Mouse (Mus musculus) myocyte (in vitro differentiated cells): Measurements from ENCODE around the gene Nfkbie. TPM values are rescaled to one million over a fixed set of nuclear protein-coding genes. Genes with fewer than 3 reads are reported as not detected.

Experiments
- H3K27me3 ChIP-seq: one replicate; pipeline ENCODE4 v1.6.1; 2011; ENCODE audit not compliant: control insufficient read depth, insufficient read depth, insufficient read length
- H3K36me3 ChIP-seq: one replicate; pipeline ENCODE4 v1.6.1; 2011; ENCODE audit not compliant: control insufficient read depth, insufficient read depth
- H3K4me2 ChIP-seq: one replicate; pipeline ENCODE4 v1.6.1; 2011; ENCODE audit warnings: low read depth, control low read depth
- H3K4me3 ChIP-seq: one replicate; pipeline ENCODE4 v1.5.1; 2011; ENCODE audit warnings: mild to moderate bottlenecking, control low read depth, moderate library complexity
- H3K79me2 ChIP-seq: one replicate; pipeline ENCODE4 v1.6.1; 2011; ENCODE audit not compliant: control insufficient read depth, insufficient read depth
- H3ac ChIP-seq: one replicate; pipeline ENCODE4 v1.6.1; 2011; ENCODE audit not compliant: control insufficient read depth, insufficient read length
- CEBPB ChIP-seq: IDR thresholded peaks from 2 replicates; pipeline ENCODE4 v1.6.1; 2011; ENCODE audit warnings: mild to moderate bottlenecking, moderate library complexity; ENCODE audit not compliant: poor library complexity, insufficient read depth, severe bottlenecking
- E2F4 ChIP-seq: IDR thresholded peaks from one replicate; pipeline ENCODE4 v1.6.1; 2011; ENCODE audit warnings: mild to moderate bottlenecking, control low read depth, moderate library complexity; ENCODE audit not compliant: insufficient read depth
- MAX ChIP-seq: IDR thresholded peaks from one replicate; pipeline ENCODE4 v1.6.1; 2011; ENCODE audit warnings: low read depth, mild to moderate bottlenecking, control low read depth
- MYOD1 ChIP-seq, 3 experiments: IDR thresholded peaks; one replicate each; pipeline ENCODE4 v1.6.1; 2011; ENCODE audit warnings: control low read depth in 2 of 3, low read depth in 2 of 3, mild to moderate bottlenecking in 2 of 3, moderate library complexity in 1 of 3; ENCODE audit not compliant: insufficient read length in 2 of 3, control insufficient read depth in 1 of 3
- MYOG ChIP-seq, 3 experiments: IDR thresholded peaks; one replicate each; pipeline ENCODE4 v1.6.1; 2011; ENCODE audit warnings: control low read depth in 2 of 3, low read depth in 2 of 3, mild to moderate bottlenecking in 2 of 3; ENCODE audit not compliant: insufficient read length in 2 of 3, control insufficient read depth in 1 of 3, insufficient read depth in 1 of 3
- POLR2A ChIP-seq: IDR thresholded peaks from one replicate; pipeline ENCODE4 v1.6.1; 2011; ENCODE audit warnings: low read depth, mild to moderate bottlenecking, control low read depth, moderate library complexity; ENCODE audit not compliant: insufficient read length
- POLR2AphosphoS2 ChIP-seq: IDR thresholded peaks from one replicate; pipeline ENCODE4 v1.6.1; 2011; ENCODE audit warnings: low read depth, control low read depth; ENCODE audit not compliant: insufficient read length
- REST ChIP-seq: IDR thresholded peaks from one replicate; pipeline ENCODE4 v1.6.1; 2011; ENCODE audit warnings: mild to moderate bottlenecking, control low read depth, moderate library complexity; ENCODE audit not compliant: insufficient read depth, insufficient read length
- SRF ChIP-seq: IDR thresholded peaks from one replicate; pipeline ENCODE4 v1.6.1; 2011; ENCODE audit warnings: low read depth; ENCODE audit not compliant: control insufficient read depth, insufficient read length
- TCF12 ChIP-seq: IDR thresholded peaks from one replicate; pipeline ENCODE4 v1.6.1; 2011; ENCODE audit warnings: mild to moderate bottlenecking, control low read depth; ENCODE audit not compliant: poor library complexity, insufficient read depth, severe bottlenecking
- TCF3 ChIP-seq: IDR thresholded peaks from one replicate; pipeline ENCODE4 v1.6.1; 2011; ENCODE audit warnings: low read depth, control low read depth; ENCODE audit not compliant: insufficient read length
- USF1 ChIP-seq: IDR thresholded peaks from one replicate; pipeline ENCODE4 v1.6.1; 2011; ENCODE audit warnings: low read depth, mild to moderate bottlenecking, control low read depth, moderate library complexity
- polyA plus RNA-seq: library from polyadenylated mRNA; unstranded; fragments of >200 nt; fragmentation: generic; extraction: Trizol; gene quantifications from one replicate; pipeline ENCODE4 v1.2.1, GENCODE M21; 2012; ENCODE audit warnings: missing spikeins

Nfkbie gene
- polyA plus RNA-seq, 1 experiment = 7.3 TPM

- Histone ChIP-seq H3K4me3 (peak overlapping the region; percentile 48), H3K36me3 (no peaks in the 10 kb centered on the region), H3K27me3 (no peaks in the 10 kb centered on the region), H3ac (peak overlapping the region; percentile 6), H3K79me2 (no peaks in the 10 kb centered on the region), H3K4me2 (peak overlapping the region; percentile 87)
- TF ChIP-seq POLR2A = no peak
- no peak for TF ChIP-seq REST
- no peak for TF ChIP-seq CEBPB
- TF ChIP-seq TCF3 = no peak
- no peak for TF ChIP-seq SRF
- TF ChIP-seq TCF12 = no peak
- TF ChIP-seq USF1 = no peak
- no peak for TF ChIP-seq E2F4
- no peak for TF ChIP-seq MYOG (IDR thresholded peaks at IDR 0.05; ENCODE audit: control insufficient read depth in 1 of 3, insufficient read depth in 1 of 3, insufficient read length in 2 of 3, low read depth in 2 of 3)
- TF ChIP-seq POLR2AphosphoS2 = no peak
- TF ChIP-seq MYOD1 (IDR thresholded peaks at IDR 0.05; ENCODE audit: control insufficient read depth in 1 of 3, insufficient read length in 2 of 3, low read depth in 2 of 3) = no peak
These were observed 595 bp downstream of the Nfkbie start for GRCm38 (mm10) chr17:45556107-45556489.

GRCm38 (mm10) chr17:45556514-45557245 is 1.2 kb downstream of the Nfkbie start:
- H3K4me3 ChIP-seq = peak overlapping the region; percentile 48
- H3K79me2 ChIP-seq = no peaks in the 10 kb centered on the region
- H3K36me3 ChIP-seq = no peaks in the 10 kb centered on the region
- no peak for TF ChIP-seq POLR2A
- no peak for TF ChIP-seq TCF3
- TF ChIP-seq MYOG (IDR thresholded peaks at IDR 0.05; ENCODE audit: control insufficient read depth in 1 of 3, insufficient read depth in 1 of 3, insufficient read length in 2 of 3, low read depth in 2 of 3) = no peak
- no peak for TF ChIP-seq REST
- no peak for TF ChIP-seq SRF
- no peak for TF ChIP-seq E2F4
- no peak for TF ChIP-seq MAX
- no peak for TF ChIP-seq CEBPB
- TF ChIP-seq MYOD1 (IDR thresholded peaks at IDR 0.05; ENCODE audit: control insufficient read depth in 1 of 3, insufficient read length in 2 of 3, low read depth in 2 of 3) = no peak
- TF ChIP-seq USF1 = no peak
- no peak for TF ChIP-seq TCF12
- H3K4me2 ChIP-seq = peak overlapping the region; percentile 87
- H3ac ChIP-seq = peak overlapping the region; percentile 6
- H3K27me3 ChIP-seq = no peaks in the 10 kb centered on the region

GRCm38 (mm10) chr17:45557246-45557824 is 1.8 kb downstream of the Nfkbie start:
- Histone ChIP-seq H3K79me2 (no peaks in the 10 kb centered on the region), H3ac (no peak overlapping the region), H3K36me3 (no peaks in the 10 kb centered on the region), H3K27me3 (no peaks in the 10 kb centered on the region), H3K4me2 (peak overlapping the region; percentile 87), H3K4me3 (peak overlapping the region; percentile 48)
- no peak for TF ChIP-seq POLR2A
- TF ChIP-seq REST = no peak
- TF ChIP-seq POLR2AphosphoS2 = no peak
- no peak for TF ChIP-seq MYOD1 (IDR thresholded peaks at IDR 0.05; ENCODE audit: control insufficient read depth in 1 of 3, insufficient read length in 2 of 3, low read depth in 2 of 3)
- no peak for TF ChIP-seq TCF12
- TF ChIP-seq CEBPB = no peak
- no peak for TF ChIP-seq SRF
- no peak for TF ChIP-seq USF1
- no peak for TF ChIP-seq TCF3
- no peak for TF ChIP-seq MAX
- no peak for TF ChIP-seq MYOG (IDR thresholded peaks at IDR 0.05; ENCODE audit: control insufficient read depth in 1 of 3, insufficient read depth in 1 of 3, insufficient read length in 2 of 3, low read depth in 2 of 3)
- no peak for TF ChIP-seq E2F4

GRCm38 (mm10) chr17:45557998-45558862 is 2.7 kb downstream of the Nfkbie start:
- Histone ChIP-seq H3K4me2 (peak overlapping the region; percentile 6), H3K79me2 (no peaks in the 10 kb centered on the region), H3K4me3 (no peak overlapping the region), H3K27me3 (no peaks in the 10 kb centered on the region), H3K36me3 (no peaks in the 10 kb centered on the region), H3ac (no peak overlapping the region)
- TF ChIP-seq SRF (no peak), POLR2A (no peak), E2F4 (no peak), TCF3 (no peak), MAX (no peak), TCF12 (no peak), MYOG (IDR thresholded peaks at IDR 0.05; ENCODE audit: control insufficient read depth in 1 of 3, insufficient read depth in 1 of 3, insufficient read length in 2 of 3, low read depth in 2 of 3) (no peak), POLR2AphosphoS2 (no peak), CEBPB (no peak), USF1 (no peak), REST (no peak), MYOD1 (IDR thresholded peaks at IDR 0.05; ENCODE audit: control insufficient read depth in 1 of 3, insufficient read length in 2 of 3, low read depth in 2 of 3) (no peak)
